Comparison of ENCODE assay signal across 8 mouse cellular contexts in genomic region chr7:83891433-83892332, GRCm38 (mm10). TPM values are rescaled to one million over a fixed set of nuclear protein-coding genes. Genes with fewer than 3 reads are reported as not detected.
A peak's percentile ranks its signal among the peaks of the same experiment; 100 is the strongest.
DNase-seq lines count a peak whose midpoint lies in the region; ATAC-seq and TF ChIP-seq lines count a peak whose summit lies in the region.

No protein-coding gene starts in this region.

- peak; percentile 96 for ATAC-seq in forebrain, embryonic 12.5 days (ENCODE audit: low FRiP score)
- peak; percentile 96 for ATAC-seq in heart, postnatal 0 days (ENCODE audit: insufficient read depth, low read depth)
- ATAC-seq in liver, embryonic 16.5 days (ENCODE audit: low read depth), result peak; percentile 94
- peak; percentile 98 for ATAC-seq in neural tube, embryonic 13.5 days (ENCODE audit: low read depth)

- TF ChIP-seq CTCF in E14TG2a.4 (conservative IDR thresholded peaks at IDR 0.05; ENCODE audit: low read length), result no peak
- TF ChIP-seq CTCF in heart, postnatal 0 days (IDR thresholded peaks at IDR 0.05; ENCODE audit: low read depth), result 0 out of 2 replicates have a peak, but pooled peaks have one; percentile 4
- TF ChIP-seq CTCF in testis, adult 2 months (IDR thresholded peaks at IDR 0.05; ENCODE audit: control insufficient read depth, insufficient read depth, insufficient replicate concordance, low read depth, low read length), result no peak

- no peaks in the 10 kb centered on the region for H3K27me3 ChIP-seq in E14TG2a.4 (ENCODE audit: insufficient read depth, low read length)
- H3K27me3 ChIP-seq in forebrain, embryonic 12.5 days, result no peaks in the 10 kb centered on the region
- H3K27me3 ChIP-seq in heart, postnatal 0 days (ENCODE audit: control insufficient read depth, insufficient read depth, low read length), result no peaks in the 10 kb centered on the region
- H3K27me3 ChIP-seq in liver, embryonic 16.5 days (ENCODE audit: control insufficient read depth, insufficient read depth, low read depth, low read length), result no peaks in the 10 kb centered on the region
- H3K27me3 ChIP-seq in neural tube, embryonic 13.5 days, result no peaks in the 10 kb centered on the region
- H3K27me3 ChIP-seq in testis, adult 2 months (ENCODE audit: control insufficient read depth, insufficient read depth, low read length), result no peaks in the 10 kb centered on the region

- peak; percentile 100 for DNase-seq in c-Kit-positive CD71-positive TER-119-positive erythroid progenitor cells, embryonic 14.5 days (ENCODE audit: low spot score)
- peak; percentile 99 for DNase-seq in heart, postnatal 0 days (ENCODE audit: low spot score)
- peak; percentile 100 for DNase-seq in kidney, postnatal 4 days

- H3K4me1 ChIP-seq in E14TG2a.4 (replicated peaks; ENCODE audit: low read depth, low read length), result peaks cover 50% of the 10 kb centered on the region
- H3K4me1 ChIP-seq in forebrain, embryonic 12.5 days, result peaks cover 16% of the 10 kb centered on the region
- H3K4me1 ChIP-seq in heart, postnatal 0 days (ENCODE audit: control insufficient read depth, insufficient read depth), result peaks cover 11% of the 10 kb centered on the region
- peaks cover 47% of the 10 kb centered on the region for H3K4me1 ChIP-seq in liver, embryonic 16.5 days (ENCODE audit: control insufficient read depth, low read depth, low read length)
- peaks cover 32% of the 10 kb centered on the region for H3K4me1 ChIP-seq in neural tube, embryonic 13.5 days (replicated peaks)
- H3K4me1 ChIP-seq in testis, adult 2 months (ENCODE audit: control insufficient read depth, insufficient read depth, low read length), result no peaks in the 10 kb centered on the region; the same call in none of the 2 replicates

- TF ChIP-seq POLR2A in testis, adult 2 months (IDR thresholded peaks at IDR 0.05; ENCODE audit: control insufficient read depth, low read depth, low read length), result peak; percentile 94; the same call in 1 of the 2 replicates

- H3K9ac ChIP-seq in forebrain, embryonic 12.5 days, result peak overlapping the region; percentile 79
- peak overlapping the region; percentile 66 for H3K9ac ChIP-seq in heart, postnatal 0 days (replicated peaks; ENCODE audit: low read depth, low read length)
- peak overlapping the region; percentile 66 for H3K9ac ChIP-seq in liver, embryonic 16.5 days (ENCODE audit: low read depth, low read length)
- H3K9ac ChIP-seq in neural tube, embryonic 13.5 days, result peak overlapping the region; percentile 80

- H3K4me3 ChIP-seq in E14TG2a.4 (replicated peaks; ENCODE audit: low read length), result peak overlapping the region; percentile 97
- H3K4me3 ChIP-seq in forebrain, embryonic 12.5 days (replicated peaks), result peak overlapping the region; percentile 75
- peak overlapping the region; percentile 74 for H3K4me3 ChIP-seq in heart, postnatal 0 days (ENCODE audit: low read depth, low read length)
- H3K4me3 ChIP-seq in liver, embryonic 16.5 days (ENCODE audit: low read depth, low read length), result peak overlapping the region; percentile 77
- H3K4me3 ChIP-seq in neural tube, embryonic 13.5 days, result peak overlapping the region; percentile 70
- H3K4me3 ChIP-seq in testis, adult 2 months (ENCODE audit: control insufficient read depth, low read depth, low read length), result peak overlapping the region; percentile 93

- WGBS in forebrain, embryonic 12.5 days, result 3% methylated on average over 33 of the region's 44 CpGs
- 3% methylated on average over 44 of the region's 44 CpGs for WGBS in heart, postnatal 0 days
- whole genome bisulfite sequencing in liver, embryonic 16.5 days (ENCODE audit: insufficient replicate concordance), result 3% methylated on average over 44 of the region's 44 CpGs
- WGBS in neural tube, embryonic 13.5 days, result 3% methylated on average over 44 of the region's 44 CpGs

- peaks cover 35% of the 10 kb centered on the region for H3K36me3 ChIP-seq in E14TG2a.4 (ENCODE audit: insufficient read depth, low read length)
- peaks cover 13% of the 10 kb centered on the region for H3K36me3 ChIP-seq in forebrain, embryonic 12.5 days (replicated peaks)
- H3K36me3 ChIP-seq in heart, postnatal 0 days (replicated peaks; ENCODE audit: control insufficient read depth, insufficient read depth, low read length), result peaks cover 10% of the 10 kb centered on the region
- peaks cover 10% of the 10 kb centered on the region for H3K36me3 ChIP-seq in liver, embryonic 16.5 days (ENCODE audit: control insufficient read depth, insufficient read depth)
- peaks cover 18% of the 10 kb centered on the region for H3K36me3 ChIP-seq in neural tube, embryonic 13.5 days
- H3K36me3 ChIP-seq in testis, adult 2 months (ENCODE audit: control insufficient read depth, insufficient read depth, low read length), result peaks cover under 1% of the 10 kb centered on the region

- peak overlapping the region; percentile 80 for H3K4me2 ChIP-seq in forebrain, embryonic 12.5 days
- H3K4me2 ChIP-seq in heart, postnatal 0 days (ENCODE audit: low read depth, low read length), result peak overlapping the region; percentile 83
- H3K4me2 ChIP-seq in liver, embryonic 16.5 days (ENCODE audit: low read depth, low read length), result peak overlapping the region; percentile 61
- H3K4me2 ChIP-seq in neural tube, embryonic 13.5 days, result peak overlapping the region; percentile 77

- peak overlapping the region; percentile 83 for H3K27ac ChIP-seq in forebrain, embryonic 12.5 days
- H3K27ac ChIP-seq in heart, postnatal 0 days (ENCODE audit: low read depth), result peak overlapping the region; percentile 85
- peak overlapping the region; percentile 82 for H3K27ac ChIP-seq in liver, embryonic 16.5 days (ENCODE audit: low read length)
- peak overlapping the region; percentile 83 for H3K27ac ChIP-seq in neural tube, embryonic 13.5 days (replicated peaks)
- H3K27ac ChIP-seq in testis, adult 2 months (ENCODE audit: control insufficient read depth, insufficient read depth, low read depth, low read length), result peak overlapping the region; percentile 97

- H3K9me3 ChIP-seq in E14TG2a.4 (ENCODE audit: low read length), result no peaks in the 10 kb centered on the region
- H3K9me3 ChIP-seq in forebrain, embryonic 12.5 days, result peaks cover 2% of the 10 kb centered on the region; the same call in 1 of the 2 replicates
- H3K9me3 ChIP-seq in heart, postnatal 0 days (replicated peaks; ENCODE audit: control insufficient read depth, low read length), result no peaks in the 10 kb centered on the region
- H3K9me3 ChIP-seq in liver, embryonic 16.5 days (replicated peaks; ENCODE audit: control insufficient read depth, low read length), result no peaks in the 10 kb centered on the region
- no peaks in the 10 kb centered on the region for H3K9me3 ChIP-seq in neural tube, embryonic 13.5 days

- peak; percentile 74; the same call in 1 of the 2 replicates for TF ChIP-seq EP300 in heart, postnatal 0 days (IDR thresholded peaks at IDR 0.05; ENCODE audit: low read depth)

RNA-seq across cellular contexts. Expression of gene Mesd, which starts 7.4 kb away (rescaled TPM):
- 75.9 and 80.8 TPM in 2 replicates for polyA plus RNA-seq in forebrain, embryonic 12.5 days (2016; fragmentation: Nextera tagmentation; extraction: Ambion mirVana)
- 21.4 and 54.8 TPM in 2 replicates for total RNA-seq in heart, postnatal 0 days (2014; rRNA removed; ENCODE audit: low replicate concordance)
- polyA plus RNA-seq in heart, postnatal 0 days (2015; fragmentation: Nextera tagmentation; extraction: Ambion mirVana), result 58.0 and 60.2 TPM in 2 replicates
- polyA plus RNA-seq in liver, embryonic 16.5 days (2015; fragmentation: Nextera tagmentation; extraction: Ambion mirVana), result 37.6 and 40.5 TPM in 2 replicates
- polyA plus RNA-seq in neural tube, embryonic 13.5 days (2015; fragmentation: Nextera tagmentation; extraction: Ambion mirVana), result 71.8 and 90.6 TPM in 2 replicates
- 23.9 and 33.9 TPM in 2 replicates for polyA plus RNA-seq in testis, adult 2 months (2012; rRNA removed)

RNA-seq across cellular contexts. Expression of gene Tlnrd1, which starts 7.6 kb away (rescaled TPM):
- 8.7 and 10.9 TPM in 2 replicates for polyA plus RNA-seq in forebrain, embryonic 12.5 days (2016; fragmentation: Nextera tagmentation; extraction: Ambion mirVana)
- total RNA-seq in heart, postnatal 0 days (2014; rRNA removed; ENCODE audit: low replicate concordance), result 44.6 and 64.1 TPM in 2 replicates
- 6.2 and 6.4 TPM in 2 replicates for polyA plus RNA-seq in heart, postnatal 0 days (2015; fragmentation: Nextera tagmentation; extraction: Ambion mirVana)
- polyA plus RNA-seq in liver, embryonic 16.5 days (2015; fragmentation: Nextera tagmentation; extraction: Ambion mirVana), result 5.9 and 7.2 TPM in 2 replicates
- polyA plus RNA-seq in neural tube, embryonic 13.5 days (2015; fragmentation: Nextera tagmentation; extraction: Ambion mirVana), result 10.1 and 11.2 TPM in 2 replicates
- polyA plus RNA-seq in testis, adult 2 months (2012; rRNA removed), result 3.2 and 3.5 TPM in 2 replicates

Comparison
In these comparisons a context has a peak if more than half of its experiments do, and no peak if none do; other contexts are left out.
1. Peak in every context shown above with its lines: DNase-seq, ATAC-seq, H3K4me3 ChIP-seq and H3K27ac ChIP-seq.